Mouse (Mus musculus) ovary, adult 2 months (tissue): ENCODE data around the gene Rhoq. TPM values are rescaled to one million over a fixed set of nuclear protein-coding genes. Genes with fewer than 3 reads are reported as not detected.

Source experiments
- polyA plus RNA-seq: library from polyadenylated mRNA; depleted of rRNA; stranded (reverse); fragments of >200 nt; gene quantifications from 2 replicates; pipeline ENCODE4 v1.2.3, GENCODE M21; 2012; rRNA removed

Gene Rhoq
- 38.2 TPM in 2 replicates for polyA plus RNA-seq

GRCm38 (mm10) chr17:86962894-86963585 is at the start of gene Rhoq:
Rhoq (plus strand) TSS chr17:86963082.

GRCm38 (mm10) chr17:86917048-86917447 is 45.8 kb upstream of the Rhoq start, which contains the start of gene Tmem247:
Tmem247 (plus strand) TSS chr17:86917348.

GRCm38 (mm10) chr17:86947840-86948796 is 14.8 kb upstream of the Rhoq start, which contains the start of gene Atp6v1e2:
Atp6v1e2 (minus strand) TSS chr17:86947897.

GRCm38 (mm10) chr17:87025269-87025949 is 62.5 kb downstream of the Rhoq start, which contains the start of the genes Pigf and Cript:
Pigf (minus strand) TSS chr17:87025406.
Cript (plus strand) TSS chr17:87025550.

Other genes with a start within 250 kb of the Rhoq start
- 66.6 and 66.9 TPM in 2 replicates for gene Epas1, start 209.4 kb upstream of the Rhoq start, polyA plus RNA-seq
- gene Tmem247, start 45.7 kb upstream of the Rhoq start, polyA plus RNA-seq = not detected in 2 replicates
- not detected in 2 replicates for gene Atp6v1e2, start 15.2 kb upstream of the Rhoq start, polyA plus RNA-seq
- 1.9 and 2.5 TPM in 2 replicates for gene Pigf, start 62.3 kb downstream of the Rhoq start, polyA plus RNA-seq
- gene Cript, start 62.5 kb downstream of the Rhoq start, polyA plus RNA-seq = 2.1 and 3.5 TPM in 2 replicates
- gene Socs5, start 144.6 kb downstream of the Rhoq start, polyA plus RNA-seq = 12.0 and 17.8 TPM in 2 replicates